Mouse (Mus musculus) limb, embryonic 10.5 days (tissue): ENCODE results near the gene Loxl1. TPM values are rescaled to one million over a fixed set of nuclear protein-coding genes. Genes with fewer than 3 reads are reported as not detected.

Experiments
- DNase-seq: peaks from one replicate; pipeline ENCODE4 v3.0.0-alpha.2; 2017; ENCODE audit warnings: low spot score
- H3K27ac ChIP-seq: fragments of 300-500 bp; sonication (generic); 2 replicates; pipeline ENCODE4 v1.5.1; 2016; ENCODE audit warnings: mild to moderate bottlenecking
- H3K27me3 ChIP-seq: fragments of 300-500 bp; sonication (generic); 2 replicates; pipeline ENCODE4 v1.6.1; 2016; ENCODE audit warnings: low read depth, mild to moderate bottlenecking; ENCODE audit not compliant: poor library complexity, severe bottlenecking
- H3K36me3 ChIP-seq: fragments of 300-500 bp; sonication (generic); 2 replicates; pipeline ENCODE4 v1.6.1; 2016; ENCODE audit warnings: mild to moderate bottlenecking, moderate library complexity
- H3K4me1 ChIP-seq: fragments of 300-500 bp; sonication (generic); 2 replicates; pipeline ENCODE4 v1.6.1; 2016
- H3K4me3 ChIP-seq: fragments of 300-500 bp; sonication (generic); 2 replicates; pipeline ENCODE4 v1.5.1; 2016; ENCODE audit warnings: mild to moderate bottlenecking, moderate library complexity
- H3K9me3 ChIP-seq: fragments of 300-500 bp; sonication (generic); replicated peaks from 2 replicates; pipeline ENCODE4 v1.6.1; 2016; ENCODE audit warnings: mild to moderate bottlenecking
- WGBS: fragments of 180-500 bp; shearing (Covaris S2); methylation state at CpG from one replicate; pipeline ENCODE4 v1.1.7; 2016; 5-methylcytosine and 5-hydroxymethylcytosine counted together
- polyA plus RNA-seq: library from polyadenylated mRNA; unstranded; fragments of >200 nt; fragmentation: Nextera tagmentation; extraction: Ambion mirVana; gene quantifications from 2 replicates; pipeline ENCODE4 v1.2.1, GENCODE M21; 2016

Loxl1 gene
- polyA plus RNA-seq, 1 experiment from 2014 or later, result 12.9 TPM

DNA sequence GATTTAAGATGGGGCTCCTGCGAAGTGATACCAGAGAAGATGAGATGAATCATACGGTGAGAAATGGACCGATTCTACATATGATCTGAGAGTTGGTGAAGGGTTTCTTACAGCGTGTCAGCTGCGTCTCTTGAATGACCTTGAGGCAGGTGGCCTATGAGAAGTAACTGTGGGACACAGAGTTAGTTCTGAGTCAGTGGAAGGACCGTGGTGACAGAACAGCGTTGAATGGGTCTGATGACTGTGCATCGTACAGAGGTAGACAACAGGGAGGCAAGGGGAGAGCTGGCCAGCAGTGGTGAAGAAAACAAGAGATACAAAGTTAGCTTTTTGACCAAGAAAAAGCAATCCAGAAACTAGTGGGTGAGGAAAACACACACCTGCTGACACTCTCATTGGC, 62.7 kb downstream of the Loxl1 start:
- 81% methylated on average over 8 of the region's 8 CpGs for WGBS
- Histone ChIP-seq H3K4me3 (peak overlapping the region; percentile 67), H3K4me1 (peaks cover 47% of the 10 kb centered on the region)

DNA sequence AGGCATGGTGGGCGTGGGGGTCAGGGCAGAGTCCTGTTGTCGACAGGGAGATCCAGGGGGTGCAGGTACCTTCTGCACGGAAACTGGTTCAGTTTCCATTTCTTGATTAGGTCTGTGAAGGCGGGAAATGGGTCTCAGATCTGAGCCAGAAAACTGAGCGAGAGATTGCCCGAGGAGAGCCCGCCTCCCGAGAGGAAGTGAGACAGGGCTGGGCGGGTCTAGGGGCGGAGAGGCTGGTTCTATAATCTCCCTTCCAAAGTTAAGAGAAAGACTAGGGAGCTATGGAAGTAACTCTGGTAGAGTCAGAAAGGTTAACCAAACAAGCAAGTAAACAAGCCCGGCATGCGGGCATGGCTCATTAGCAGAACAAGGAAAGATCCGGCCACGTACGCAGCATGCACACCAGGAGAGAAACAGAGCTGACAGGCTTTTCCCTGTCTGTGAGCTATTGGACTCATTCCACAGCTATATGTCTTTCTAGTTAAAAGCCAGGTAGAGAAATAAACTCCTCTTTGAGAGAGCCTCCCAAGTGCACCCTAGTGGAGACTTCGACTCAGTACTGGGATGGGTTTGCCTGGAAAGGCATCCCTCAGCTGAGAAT, 63.3 kb downstream of the Loxl1 start, which contains the start of gene Pml:
Gene Pml, minus strand, starts transcription at position 195 of the 601 bp plus-strand sequence.
- peaks cover 45% of the 10 kb centered on the region for H3K4me1 ChIP-seq
- peak within 1 kb of the TSS; percentile 67 for H3K4me3 ChIP-seq
- WGBS, result under 1% methylated on average over 16 of the region's 16 CpGs

More for the DNA sequence above, 62.7 kb downstream of the Loxl1 start:
- no peaks in the 10 kb centered on the region for H3K27me3 ChIP-seq
- no peaks in the 10 kb centered on the region for H3K36me3 ChIP-seq
- no peak for DNase-seq
- H3K9me3 ChIP-seq, result no peaks in the 10 kb centered on the region
- H3K27ac ChIP-seq, result peak overlapping the region; percentile 90; the same call in 1 of the 2 replicates

DNA sequence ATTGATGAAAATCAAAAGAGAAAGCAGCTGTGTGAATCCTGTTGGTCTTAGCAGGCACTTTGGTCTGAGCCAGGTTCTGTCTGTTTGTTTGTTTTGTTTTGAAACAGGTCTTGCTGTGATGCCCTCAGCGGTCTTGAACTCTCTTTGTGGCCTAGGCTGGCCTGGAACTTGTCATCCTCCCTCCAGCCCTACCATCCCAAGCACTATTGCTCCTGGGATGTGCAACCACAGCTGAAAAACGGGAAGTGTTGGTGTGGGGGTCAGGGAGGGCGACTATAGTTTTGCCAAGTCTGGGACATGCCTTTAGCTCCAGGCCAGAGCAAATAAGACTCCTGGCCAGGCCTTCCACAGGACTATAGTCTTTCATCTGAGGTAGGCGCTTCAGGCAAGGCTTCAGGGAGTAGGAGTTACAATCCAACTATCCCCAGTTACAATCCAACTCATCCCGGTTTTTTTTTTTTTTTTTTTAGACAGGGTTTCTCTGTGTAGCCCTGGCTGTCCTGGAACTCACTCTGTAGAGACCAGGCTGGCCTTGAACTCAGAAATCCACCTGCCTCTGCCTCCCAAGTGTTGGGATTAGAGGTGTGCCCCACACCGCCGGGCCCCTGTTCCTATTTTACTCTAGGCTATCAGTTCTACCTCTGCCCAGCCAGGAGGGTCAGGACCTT, 64.1 kb downstream of the Loxl1 start:
- WGBS, result 44% methylated on average over 7 of the region's 7 CpGs
- DNase-seq, result no peak

More for the DNA sequence above, 63.3 kb downstream of the Loxl1 start, which contains the start of gene Pml:
- H3K27me3 ChIP-seq, result no peaks in the 10 kb centered on the region
- peak within 1 kb of the TSS; percentile 90 for H3K27ac ChIP-seq
- no peaks in the 10 kb centered on the region for H3K9me3 ChIP-seq
- peak; percentile 66 for DNase-seq
- H3K36me3 ChIP-seq, result peaks cover 2% of the 10 kb centered on the region; the same call in 1 of the 2 replicates

DNA sequence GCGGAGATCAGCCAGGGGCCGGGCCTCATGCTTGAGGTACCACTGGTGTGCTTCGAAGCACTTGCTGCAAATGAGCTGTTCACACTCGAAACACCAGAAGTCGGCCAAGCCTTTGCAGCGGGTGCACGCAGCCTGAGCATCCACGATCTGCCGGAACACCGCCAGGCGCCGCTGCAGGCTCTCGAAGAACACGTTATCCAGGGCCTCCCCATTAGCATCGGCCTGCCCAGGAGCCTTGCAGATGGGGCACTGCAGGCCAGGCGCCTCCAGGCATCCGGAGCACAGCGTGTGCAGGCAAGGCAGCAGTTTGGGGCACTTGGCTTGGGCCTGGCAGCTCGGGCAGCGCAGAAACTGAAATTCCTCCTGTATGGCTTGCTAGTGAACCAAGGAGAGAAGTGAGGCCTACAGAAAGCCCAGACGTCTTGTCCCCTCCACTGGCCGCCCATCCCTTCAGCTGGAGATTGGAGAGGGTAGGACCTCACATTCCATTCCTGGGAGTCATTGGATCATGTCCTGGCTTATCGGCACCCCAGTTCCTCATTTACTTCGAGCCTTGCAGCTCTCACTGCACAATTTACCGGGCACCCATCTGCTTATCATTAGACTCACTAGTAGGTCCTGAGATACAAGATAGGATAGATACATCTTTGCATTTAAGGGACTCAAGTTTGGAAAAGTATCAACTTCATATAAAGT, 65.8 kb downstream of the Loxl1 start:
- H3K27me3 ChIP-seq, result no peaks in the 10 kb centered on the region
- no peaks in the 10 kb centered on the region for H3K9me3 ChIP-seq
- peak overlapping the region; percentile 40 for H3K4me3 ChIP-seq
- whole genome bisulfite sequencing, result 8% methylated on average over 25 of the region's 25 CpGs
- peaks cover 23% of the 10 kb centered on the region for H3K36me3 ChIP-seq
- DNase-seq, result peak; percentile 85
- peak overlapping the region; percentile 78 for H3K27ac ChIP-seq
- H3K4me1 ChIP-seq, result peaks cover 41% of the 10 kb centered on the region

More for the DNA sequence above, 64.1 kb downstream of the Loxl1 start:
- peaks cover 9% of the 10 kb centered on the region for H3K36me3 ChIP-seq
- peak overlapping the region; percentile 67 for H3K4me3 ChIP-seq
- no peaks in the 10 kb centered on the region for H3K27me3 ChIP-seq
- peak overlapping the region; percentile 90 for H3K27ac ChIP-seq
- peaks cover 44% of the 10 kb centered on the region for H3K4me1 ChIP-seq
- no peaks in the 10 kb centered on the region for H3K9me3 ChIP-seq

DNA sequence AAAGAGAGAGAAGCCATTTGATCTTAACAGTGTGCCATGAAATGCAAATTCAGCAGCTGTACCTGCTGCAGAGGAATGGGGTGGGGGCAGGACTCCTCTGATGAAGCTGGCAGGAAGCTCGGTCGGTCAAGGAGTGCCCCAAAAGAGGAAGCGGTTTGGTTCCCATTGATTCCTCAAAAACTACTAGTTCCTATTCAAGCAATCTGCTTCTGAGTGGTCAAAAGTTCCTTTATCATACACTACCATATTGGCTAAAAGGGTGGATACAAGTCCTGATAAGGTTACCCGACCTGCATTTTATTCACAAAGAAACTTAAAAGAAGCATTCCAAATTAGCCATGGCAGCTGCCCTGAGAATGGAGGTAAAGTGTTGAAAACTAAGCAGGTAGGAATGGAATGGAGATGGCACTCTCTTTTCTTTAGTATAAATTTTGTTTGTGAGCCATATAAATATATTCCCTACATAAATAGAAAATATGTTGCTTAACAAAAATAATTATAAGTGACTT, 66.8 kb downstream of the Loxl1 start:
- H3K4me1 ChIP-seq, result peaks cover 45% of the 10 kb centered on the region
- H3K27ac ChIP-seq, result no peak overlapping the region
- 53% methylated on average over 4 of the region's 4 CpGs for WGBS

DNA sequence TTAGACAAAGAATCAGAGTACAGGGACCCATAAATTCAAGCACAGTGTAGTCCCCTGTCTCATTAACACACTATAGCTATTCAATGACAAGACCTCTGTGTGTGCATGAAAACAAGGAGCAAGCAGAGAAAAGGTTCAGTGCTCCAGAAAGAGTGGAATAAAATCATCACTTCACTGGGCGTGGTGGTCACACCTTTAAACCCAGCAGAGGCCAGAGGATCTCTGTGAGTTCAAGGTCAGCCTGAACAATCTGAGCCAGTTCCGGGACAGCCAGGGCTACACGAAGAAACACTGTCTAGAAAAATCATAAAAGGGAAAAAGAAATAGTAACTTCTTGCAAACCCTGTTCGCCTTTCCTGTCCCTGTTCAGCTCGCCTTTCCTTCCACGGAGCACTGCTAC, 69.3 kb downstream of the Loxl1 start:
- H3K4me3 ChIP-seq, result no peak overlapping the region
- 90% methylated on average over 6 of the region's 6 CpGs for WGBS
- H3K9me3 ChIP-seq, result no peaks in the 10 kb centered on the region
- no peak overlapping the region for H3K27ac ChIP-seq
- no peaks in the 10 kb centered on the region for H3K27me3 ChIP-seq
- H3K4me1 ChIP-seq, result peaks cover 26% of the 10 kb centered on the region
- H3K36me3 ChIP-seq, result peaks cover 31% of the 10 kb centered on the region
- DNase-seq, result no peak

More for the DNA sequence above, 66.8 kb downstream of the Loxl1 start:
- DNase-seq, result no peak
- peaks cover 23% of the 10 kb centered on the region for H3K36me3 ChIP-seq
- no peaks in the 10 kb centered on the region for H3K9me3 ChIP-seq
- H3K27me3 ChIP-seq, result no peaks in the 10 kb centered on the region
- H3K4me3 ChIP-seq, result no peak overlapping the region

DNA sequence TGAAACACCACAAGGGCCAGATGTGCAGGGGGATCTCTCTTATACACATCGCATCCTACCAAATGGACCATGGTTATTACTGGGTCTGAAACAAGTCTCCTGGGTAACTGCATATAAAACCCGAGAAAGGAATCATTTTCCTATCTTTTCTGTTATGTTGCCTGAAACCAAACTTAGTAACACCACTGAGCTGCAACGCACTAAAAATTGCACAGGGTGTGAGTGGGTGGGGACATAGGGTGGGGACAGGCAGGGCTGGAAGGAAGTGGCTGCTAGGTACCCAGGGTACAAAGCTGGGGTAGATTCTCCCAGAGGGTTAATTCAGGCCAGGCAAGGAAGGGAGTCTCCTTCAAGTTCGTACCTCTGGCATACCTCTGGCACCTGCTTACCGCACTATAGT, 70.3 kb downstream of the Loxl1 start:
- peaks cover 31% of the 10 kb centered on the region for H3K36me3 ChIP-seq
- no peak overlapping the region for H3K27ac ChIP-seq
- WGBS, result 89% methylated on average over 5 of the region's 5 CpGs

DNA sequence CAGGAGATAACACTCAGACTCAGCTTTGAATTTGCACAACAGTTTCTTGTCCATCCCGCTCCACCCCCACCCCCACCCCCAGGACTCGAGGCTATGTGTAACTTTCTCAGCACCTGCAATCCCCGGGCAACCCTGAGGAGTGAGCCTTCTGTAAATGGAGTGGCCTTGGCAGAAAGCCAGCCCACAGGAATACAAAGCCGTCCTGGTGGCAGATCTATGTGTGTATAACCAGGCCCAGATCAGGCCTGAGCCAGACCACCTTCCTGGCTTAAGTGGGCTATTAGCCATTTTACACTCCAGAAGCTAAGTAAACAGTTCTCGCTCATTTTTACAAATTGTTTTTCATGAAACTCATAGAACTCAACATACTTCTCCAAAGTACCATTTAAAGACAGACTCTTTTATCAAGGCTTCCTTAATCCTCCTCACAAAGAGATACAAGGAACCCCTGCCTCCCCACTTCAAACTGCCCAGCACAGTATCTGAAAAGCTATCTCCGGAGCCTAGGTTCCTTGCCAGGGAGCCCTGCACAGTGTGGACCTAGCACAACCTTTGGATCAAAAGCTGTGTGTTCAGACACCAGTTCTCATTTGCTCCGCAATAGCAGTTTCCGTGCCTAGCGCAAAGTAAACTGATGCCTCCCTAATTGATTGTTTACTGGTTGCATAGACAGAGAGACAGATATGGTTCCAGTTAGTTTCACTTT, 71.1 kb downstream of the Loxl1 start:
- 70% methylated on average over 9 of the region's 9 CpGs for WGBS
- peaks cover 31% of the 10 kb centered on the region for H3K36me3 ChIP-seq
- peaks cover 10% of the 10 kb centered on the region for H3K4me1 ChIP-seq
- H3K4me3 ChIP-seq, result no peak overlapping the region
- H3K9me3 ChIP-seq, result no peaks in the 10 kb centered on the region
- H3K27me3 ChIP-seq, result no peaks in the 10 kb centered on the region
- no peak overlapping the region for H3K27ac ChIP-seq
- DNase-seq, result no peak

More for the DNA sequence above, 70.3 kb downstream of the Loxl1 start:
- Histone ChIP-seq H3K27me3 (no peaks in the 10 kb centered on the region), H3K4me3 (no peak overlapping the region), H3K4me1 (peaks cover 18% of the 10 kb centered on the region), H3K9me3 (no peaks in the 10 kb centered on the region)
- DNase-seq, result no peak

Other genes starting within 250 kb of the Loxl1 start
- 45.3 and 59.9 TPM in 2 replicates for gene Stra6, start 249.4 kb downstream of the Loxl1 start, polyA plus RNA-seq
- 0.26 and 0.34 TPM in 2 replicates for gene Ccdc33, start 194.4 kb downstream of the Loxl1 start, polyA plus RNA-seq
- gene Islr, start 108.9 kb downstream of the Loxl1 start, polyA plus RNA-seq, result 9.5 and 33.2 TPM in 2 replicates
- gene Islr2, start 108.9 kb downstream of the Loxl1 start, polyA plus RNA-seq, result 0.11 TPM in 1 of 2 replicates, not detected in the other
- gene Pml, start 63.4 kb downstream of the Loxl1 start, polyA plus RNA-seq, result 20.5 and 21.0 TPM in 2 replicates
- gene Stoml1, start 60.0 kb downstream of the Loxl1 start, polyA plus RNA-seq, result 21.8 and 26.1 TPM in 2 replicates
- gene Tbc1d21, start 57.3 kb upstream of the Loxl1 start, polyA plus RNA-seq, result not detected in 2 replicates
- 1.2 and 1.3 TPM in 2 replicates for gene Insyn1, start 175.4 kb upstream of the Loxl1 start, polyA plus RNA-seq
- 57.0 and 64.8 TPM in 2 replicates for gene Cd276, start 242.3 kb upstream of the Loxl1 start, polyA plus RNA-seq